Mouse (Mus musculus) midbrain, embryonic 12.5 days (tissue): ENCODE data around the gene H2-DMb1. TPM values are rescaled to one million over a fixed set of nuclear protein-coding genes. Genes with fewer than 3 reads are reported as not detected.
A peak's percentile ranks its signal among the peaks of the same experiment; 100 is the strongest.

Experiments used
- ATAC-seq: fragments of 200-750 bp; cut with Nextera tagmentation; 2 replicates; pipeline ENCODE4 v1.8.0; 2017; ENCODE audit warnings: low read depth, moderate TSS enrichment, moderate library complexity; ENCODE audit not compliant: low FRiP score
- H3K27ac ChIP-seq: fragments of 300-500 bp; sonication (generic); replicated peaks from 2 replicates; pipeline ENCODE4 v1.5.1; 2016; ENCODE audit warnings: mild to moderate bottlenecking
- H3K27me3 ChIP-seq: fragments of 300-500 bp; sonication (generic); 2 replicates; pipeline ENCODE4 v1.6.1; 2016; ENCODE audit warnings: mild to moderate bottlenecking
- H3K36me3 ChIP-seq: fragments of 300-500 bp; sonication (generic); 2 replicates; pipeline ENCODE4 v1.6.1; 2016
- H3K4me1 ChIP-seq: fragments of 300-500 bp; sonication (generic); 2 replicates; pipeline ENCODE4 v1.6.1; 2016
- H3K4me2 ChIP-seq: fragments of 300-500 bp; sonication (generic); replicated peaks from 2 replicates; pipeline ENCODE4 v1.6.1; 2016; ENCODE audit warnings: mild to moderate bottlenecking, moderate library complexity
- H3K4me3 ChIP-seq: fragments of 300-500 bp; sonication (generic); 2 replicates; pipeline ENCODE4 v1.5.1; 2016; ENCODE audit warnings: mild to moderate bottlenecking
- H3K9ac ChIP-seq: fragments of 300-500 bp; sonication (generic); replicated peaks from 2 replicates; pipeline ENCODE4 v1.6.1; 2016; ENCODE audit warnings: mild to moderate bottlenecking, moderate library complexity
- H3K9me3 ChIP-seq: fragments of 300-500 bp; sonication (generic); 2 replicates; pipeline ENCODE4 v1.6.1; 2016; ENCODE audit warnings: mild to moderate bottlenecking
- WGBS: fragments of 180-500 bp; shearing (Covaris S2); methylation state at CpG from one replicate; pipeline ENCODE4 v1.1.7; 2016; 5-methylcytosine and 5-hydroxymethylcytosine counted together
- polyA plus RNA-seq: library from polyadenylated mRNA; unstranded; fragments of >200 nt; fragmentation: Nextera tagmentation; extraction: Ambion mirVana; gene quantifications from 2 replicates; pipeline ENCODE4 v1.2.1, GENCODE M21; 2016

H2-DMb1 gene
- polyA plus RNA-seq, 1 experiment from 2014 or later = 0.73 TPM

DNA sequence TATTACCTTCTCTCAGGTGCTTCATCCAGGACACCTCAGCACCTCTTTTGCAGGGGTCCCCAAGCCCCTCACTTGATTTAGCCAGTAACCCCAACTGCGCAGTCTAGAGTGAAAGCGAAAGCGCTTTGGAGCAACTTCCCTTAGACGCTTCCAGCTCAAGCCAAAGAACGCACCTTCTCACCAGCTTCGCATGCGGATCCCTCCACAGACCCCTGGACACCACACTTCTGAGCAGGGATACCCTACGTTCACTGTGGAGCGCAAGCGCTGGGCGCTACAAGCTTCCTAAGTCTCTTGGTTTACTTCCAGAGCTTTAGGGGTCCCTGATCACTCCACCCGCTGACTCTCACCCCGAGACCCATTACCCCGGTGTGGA lies 34.0 kb downstream of the H2-DMb1 start:
- ATAC-seq = no peak
- Histone ChIP-seq H3K27ac (no peak overlapping the region), H3K4me1 (peaks cover 16% of the 10 kb centered on the region), H3K27me3 (peaks cover 82% of the 10 kb centered on the region), H3K9me3 (no peaks in the 10 kb centered on the region), H3K9ac (0 out of 2 replicates have a peak overlapping the region, but pooled peaks have one; percentile 25), H3K4me2 (peak overlapping the region; percentile 69), H3K36me3 (no peaks in the 10 kb centered on the region), H3K4me3 (peak overlapping the region; percentile 39)
- 3% methylated on average over 14 of the region's 14 CpGs for WGBS

DNA sequence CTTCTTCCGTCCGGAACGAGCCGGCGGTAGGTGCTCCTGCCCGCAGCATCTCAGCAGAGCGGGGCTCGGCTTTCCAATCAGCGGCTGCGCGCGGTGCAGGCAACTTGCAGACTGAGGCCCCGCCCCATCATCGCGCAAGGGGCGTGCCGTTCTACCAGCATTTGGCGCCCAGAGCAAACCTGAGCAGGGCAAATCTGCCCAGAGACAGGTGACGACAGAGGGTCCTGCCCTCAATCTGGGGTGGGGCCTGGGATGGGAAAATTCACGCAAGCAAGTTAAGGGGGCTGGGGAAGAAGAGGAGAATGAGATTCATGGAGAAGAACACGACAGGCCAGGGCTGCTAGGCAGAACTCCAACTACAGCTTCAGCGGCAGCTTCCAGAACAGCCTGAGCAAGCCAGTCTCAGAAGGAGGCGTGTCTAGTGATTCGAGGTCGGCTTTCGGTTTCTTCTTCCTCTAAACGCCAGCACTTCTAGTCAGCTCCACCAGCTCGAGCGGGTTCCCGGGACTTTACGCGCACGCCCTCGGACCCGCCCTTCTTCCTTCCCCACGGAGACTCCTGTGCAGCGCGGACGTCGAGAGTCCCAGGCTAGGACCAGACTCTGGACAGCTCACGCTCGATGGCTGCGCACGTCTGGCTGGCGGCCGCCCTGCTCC lies 34.5 kb downstream of the H2-DMb1 start, which contains the start of the genes Tap1 and Psmb9:
TSS of gene Tap1 (plus strand) at position 293 of the 656 bp plus-strand sequence.
TSS of gene Psmb9 (minus strand) at position 504 of the 656 bp plus-strand sequence.
- Histone ChIP-seq H3K4me2 (peak within 1 kb of the TSS; percentile 69), H3K4me3 (peak within 1 kb of the TSS; percentile 39), H3K36me3 (no peaks in the 10 kb centered on the region), H3K27me3 (peaks cover 88% of the 10 kb centered on the region), H3K9ac (peak within 1 kb of the TSS; percentile 25; the same call in 1 of the 2 replicates), H3K27ac (no peak within 1 kb of the TSS), H3K4me1 (peaks cover 16% of the 10 kb centered on the region), H3K9me3 (no peaks in the 10 kb centered on the region)
- WGBS = under 1% methylated on average over 46 of the region's 46 CpGs
- ATAC-seq = peak; percentile 90

DNA sequence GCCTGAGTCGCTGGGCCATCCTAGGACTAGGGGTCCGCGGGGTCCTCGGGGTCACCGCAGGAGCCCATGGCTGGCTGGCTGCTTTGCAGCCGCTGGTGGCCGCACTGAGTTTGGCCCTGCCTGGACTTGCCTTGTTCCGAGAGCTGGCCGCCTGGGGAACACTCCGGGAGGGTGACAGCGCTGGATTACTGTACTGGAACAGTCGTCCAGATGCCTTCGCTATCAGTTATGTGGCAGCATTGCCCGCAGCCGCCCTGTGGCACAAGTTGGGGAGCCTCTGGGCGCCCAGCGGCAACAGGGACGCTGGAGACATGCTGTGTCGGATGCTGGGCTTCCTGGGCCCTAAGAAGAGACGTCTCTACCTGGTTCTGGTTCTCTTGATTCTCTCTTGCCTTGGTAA lies 35.1 kb downstream of the H2-DMb1 start:
- Histone ChIP-seq H3K4me1 (peaks cover 16% of the 10 kb centered on the region), H3K9me3 (no peaks in the 10 kb centered on the region), H3K36me3 (no peaks in the 10 kb centered on the region), H3K27me3 (peaks cover 94% of the 10 kb centered on the region), H3K4me2 (peak overlapping the region; percentile 69), H3K9ac (peak overlapping the region; percentile 20; the same call in 1 of the 2 replicates), H3K27ac (no peak overlapping the region), H3K4me3 (peak overlapping the region; percentile 39)
- no peak for ATAC-seq
- 4% methylated on average over 20 of the region's 20 CpGs for WGBS

DNA sequence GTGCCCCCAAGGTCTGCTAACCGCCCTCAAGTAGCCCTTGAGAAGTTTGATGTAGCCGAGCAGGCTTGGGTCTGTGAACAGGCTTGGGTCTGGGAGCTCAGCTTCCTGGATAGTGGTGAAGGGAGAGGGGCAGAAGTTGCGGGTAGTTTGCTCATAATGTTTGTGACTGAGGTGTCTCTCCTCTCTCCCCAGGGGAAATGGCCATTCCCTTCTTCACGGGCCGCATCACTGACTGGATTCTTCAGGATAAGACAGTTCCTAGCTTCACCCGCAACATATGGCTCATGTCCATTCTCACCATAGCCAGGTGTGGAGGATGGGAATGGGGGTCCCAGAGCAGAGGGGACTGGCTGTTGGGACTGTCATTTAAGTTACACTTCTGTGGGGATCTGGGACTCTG lies 36.1 kb downstream of the H2-DMb1 start:
- Histone ChIP-seq H3K36me3 (no peaks in the 10 kb centered on the region), H3K9ac (no peak overlapping the region), H3K27me3 (peaks cover 96% of the 10 kb centered on the region), H3K27ac (no peak overlapping the region), H3K4me1 (peaks cover 16% of the 10 kb centered on the region), H3K4me2 (no peak overlapping the region), H3K9me3 (no peaks in the 10 kb centered on the region), H3K4me3 (no peak overlapping the region)
- no peak for ATAC-seq
- 69% methylated on average over 6 of the region's 6 CpGs for WGBS

DNA sequence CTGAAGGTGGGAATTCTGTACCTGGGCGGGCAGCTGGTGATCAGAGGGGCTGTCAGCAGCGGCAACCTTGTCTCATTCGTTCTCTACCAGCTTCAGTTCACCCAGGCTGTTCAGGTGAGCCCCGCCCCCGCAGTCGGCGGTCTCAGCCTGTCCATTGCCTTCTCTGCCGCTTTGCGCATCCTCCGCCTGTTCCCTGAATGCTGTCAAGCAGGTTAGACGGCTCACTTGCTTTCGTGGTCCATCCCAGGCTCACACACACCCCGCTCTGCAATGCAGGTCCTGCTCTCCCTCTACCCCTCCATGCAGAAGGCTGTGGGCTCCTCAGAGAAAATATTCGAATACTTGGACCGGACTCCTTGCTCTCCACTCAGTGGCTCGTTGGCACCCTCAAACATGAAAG lies 40.0 kb downstream of the H2-DMb1 start:
- H3K36me3 ChIP-seq = no peaks in the 10 kb centered on the region
- WGBS = 23% methylated on average over 16 of the region's 16 CpGs
- peaks cover 15% of the 10 kb centered on the region for H3K4me1 ChIP-seq
- peaks cover 97% of the 10 kb centered on the region for H3K27me3 ChIP-seq
- no peaks in the 10 kb centered on the region for H3K9me3 ChIP-seq
- H3K4me2 ChIP-seq = no peak overlapping the region
- H3K4me3 ChIP-seq = no peak overlapping the region
- no peak overlapping the region for H3K9ac ChIP-seq
- no peak overlapping the region for H3K27ac ChIP-seq
- ATAC-seq = no peak

DNA sequence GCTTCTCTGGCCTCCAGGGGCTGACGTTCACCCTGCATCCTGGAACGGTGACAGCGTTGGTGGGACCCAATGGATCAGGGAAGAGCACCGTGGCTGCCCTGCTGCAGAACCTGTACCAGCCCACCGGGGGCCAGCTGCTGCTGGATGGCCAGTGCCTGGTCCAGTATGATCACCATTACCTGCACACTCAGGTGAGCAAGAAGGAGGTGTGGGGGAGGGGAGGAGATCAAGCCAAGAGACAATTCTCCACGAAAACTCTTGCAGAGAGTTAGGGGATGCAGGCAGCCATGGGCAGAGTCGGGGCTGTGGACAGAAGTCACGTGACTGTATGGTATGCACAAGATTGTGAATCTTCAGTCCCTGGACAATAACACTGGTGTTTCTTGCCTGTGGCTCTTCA lies 40.6 kb downstream of the H2-DMb1 start:
- Histone ChIP-seq H3K36me3 (no peaks in the 10 kb centered on the region), H3K4me3 (no peak overlapping the region), H3K9me3 (no peaks in the 10 kb centered on the region), H3K27ac (no peak overlapping the region), H3K27me3 (peaks cover 97% of the 10 kb centered on the region), H3K4me1 (peaks cover 15% of the 10 kb centered on the region), H3K4me2 (no peak overlapping the region), H3K9ac (no peak overlapping the region)
- 60% methylated on average over 8 of the region's 8 CpGs for WGBS
- no peak for ATAC-seq

DNA sequence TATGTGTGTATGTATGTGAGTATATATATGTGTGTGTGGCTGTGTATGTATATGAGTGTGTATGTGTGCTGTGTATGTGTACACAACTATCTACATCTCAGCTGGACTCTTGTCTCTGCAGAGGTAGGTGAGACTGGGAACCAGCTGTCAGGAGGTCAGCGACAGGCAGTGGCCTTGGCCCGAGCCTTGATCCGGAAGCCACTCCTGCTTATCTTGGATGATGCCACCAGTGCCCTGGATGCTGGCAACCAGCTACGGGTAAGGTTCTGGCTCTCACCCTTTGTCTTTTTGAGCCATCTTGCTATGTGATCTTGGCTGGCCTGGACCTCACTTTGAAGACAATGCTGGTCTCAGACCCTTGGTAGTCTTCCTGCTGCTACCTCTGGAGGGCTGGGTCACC lies 41.9 kb downstream of the H2-DMb1 start:
- Histone ChIP-seq H3K36me3 (no peaks in the 10 kb centered on the region), H3K4me3 (no peak overlapping the region), H3K27ac (no peak overlapping the region), H3K4me1 (peaks cover 15% of the 10 kb centered on the region), H3K4me2 (no peak overlapping the region), H3K9ac (no peak overlapping the region), H3K9me3 (no peaks in the 10 kb centered on the region), H3K27me3 (peaks cover 97% of the 10 kb centered on the region)
- ATAC-seq = no peak
- WGBS = 78% methylated on average over 4 of the region's 4 CpGs

DNA sequence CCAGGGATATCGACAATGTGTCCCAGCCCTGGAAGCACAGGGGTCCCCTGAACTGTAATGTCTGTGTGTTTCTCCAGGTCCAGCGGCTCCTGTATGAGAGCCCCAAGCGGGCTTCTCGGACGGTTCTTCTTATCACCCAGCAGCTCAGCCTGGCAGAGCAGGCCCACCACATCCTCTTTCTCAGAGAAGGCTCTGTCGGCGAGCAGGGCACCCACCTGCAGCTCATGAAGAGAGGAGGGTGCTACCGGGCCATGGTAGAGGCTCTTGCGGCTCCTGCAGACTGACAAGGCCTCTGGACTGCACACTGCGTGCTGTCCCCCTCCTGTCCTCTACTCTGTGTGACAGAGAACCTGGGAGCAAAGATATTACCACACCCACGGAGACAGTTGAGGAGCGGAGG lies 43.6 kb downstream of the H2-DMb1 start:
- Histone ChIP-seq H3K27me3 (peaks cover 98% of the 10 kb centered on the region), H3K4me3 (no peak overlapping the region), H3K9ac (no peak overlapping the region), H3K9me3 (no peaks in the 10 kb centered on the region), H3K4me1 (peaks cover 15% of the 10 kb centered on the region), H3K36me3 (no peaks in the 10 kb centered on the region), H3K27ac (no peak overlapping the region), H3K4me2 (no peak overlapping the region)
- no peak for ATAC-seq
- WGBS = 29% methylated on average over 12 of the region's 12 CpGs

DNA sequence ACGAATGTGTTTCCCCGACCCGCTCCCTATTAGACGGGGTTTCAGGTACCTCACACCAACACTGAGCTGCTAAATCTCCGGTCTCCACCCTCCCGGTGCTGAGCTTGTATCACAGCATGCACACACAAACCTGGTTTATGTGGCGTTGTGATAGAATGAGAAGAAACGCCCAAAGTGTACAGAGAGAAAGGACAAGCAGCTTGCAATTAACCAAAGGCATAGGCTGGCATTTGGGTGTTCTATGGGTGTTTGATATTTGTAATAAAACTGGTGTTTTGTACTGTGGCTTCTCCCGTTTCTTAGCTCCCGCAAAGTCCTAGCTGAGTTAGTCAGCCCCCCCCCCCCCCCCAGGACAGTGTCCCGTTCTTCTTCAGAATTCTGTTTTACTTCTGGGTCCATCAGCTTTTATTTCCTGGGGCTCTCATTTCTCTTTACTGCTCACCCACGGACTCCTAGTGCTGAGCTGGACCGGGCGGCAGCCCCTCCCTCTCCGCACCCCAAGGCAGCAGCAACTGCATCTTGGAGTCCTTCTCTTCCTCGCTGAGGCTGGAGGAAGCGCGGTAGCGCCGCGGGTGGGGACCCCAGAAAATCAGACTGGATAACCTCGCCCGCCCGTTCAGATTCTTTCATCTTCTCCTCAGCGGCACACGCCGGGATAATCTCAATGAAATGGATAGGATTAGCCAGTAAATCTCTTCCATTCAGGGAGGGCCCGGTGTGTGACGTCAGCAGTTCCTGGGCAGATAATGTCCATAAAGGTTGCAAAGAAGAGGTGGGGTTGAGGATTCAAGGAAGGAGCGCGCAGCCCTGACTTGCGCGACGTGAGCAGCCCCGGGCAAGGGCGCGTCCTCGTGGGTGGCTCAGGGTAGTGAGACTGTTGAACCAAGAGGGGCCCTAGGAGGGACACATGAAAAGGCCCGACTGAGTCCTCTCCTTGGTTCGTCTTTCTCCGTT lies 44.3 kb downstream of the H2-DMb1 start, which contains the start of gene Psmb8:
TSS of gene Psmb8 (plus strand) at position 781 of the 954 bp plus-strand sequence.
- WGBS = 3% methylated on average over 41 of the region's 41 CpGs
- H3K36me3 ChIP-seq = no peaks in the 10 kb centered on the region
- ATAC-seq = peak; percentile 76
- peaks cover 95% of the 10 kb centered on the region for H3K27me3 ChIP-seq
- H3K9me3 ChIP-seq = no peaks in the 10 kb centered on the region
- no peak within 1 kb of the TSS; the same call in 1 of the 2 replicates for H3K9ac ChIP-seq
- peak within 1 kb of the TSS; percentile 58 for H3K4me2 ChIP-seq
- H3K4me1 ChIP-seq = peaks cover 15% of the 10 kb centered on the region
- no peak within 1 kb of the TSS for H3K27ac ChIP-seq
- H3K4me3 ChIP-seq = peak within 1 kb of the TSS; percentile 36

DNA sequence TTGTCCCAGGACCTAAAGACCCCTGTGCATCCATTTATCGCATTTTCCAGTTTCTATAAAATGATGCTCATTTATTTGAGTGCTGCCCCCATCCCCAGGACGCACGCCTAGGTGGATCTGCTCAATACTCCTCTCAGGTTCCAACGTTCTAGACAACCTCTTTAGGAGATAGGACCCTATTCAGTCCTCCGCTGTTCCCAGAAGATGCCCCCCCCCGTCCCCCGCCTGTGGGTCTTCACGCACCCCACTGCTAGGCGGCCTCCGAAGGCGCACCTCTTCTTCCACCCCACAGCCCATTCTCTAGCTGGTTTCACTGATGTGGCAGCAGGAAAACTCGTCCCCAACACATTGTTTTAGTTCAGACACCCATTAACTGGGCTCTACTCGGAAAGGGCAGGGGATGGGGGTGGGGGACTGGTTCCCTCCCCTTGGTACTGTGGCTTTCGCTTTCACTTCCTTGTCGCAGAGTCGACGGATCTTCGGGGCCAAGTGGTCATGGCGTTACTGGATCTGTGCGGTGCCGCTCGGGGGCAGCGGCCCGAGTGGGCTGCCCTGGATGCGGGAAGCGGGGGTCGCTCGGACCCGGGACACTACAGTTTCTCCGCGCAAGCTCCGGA lies 45.1 kb downstream of the H2-DMb1 start:
- H3K27ac ChIP-seq = no peak overlapping the region
- ATAC-seq = 0 out of 2 replicates have a peak, but pooled peaks have one; percentile 27
- 2% methylated on average over 32 of the region's 32 CpGs for WGBS
- peaks cover 92% of the 10 kb centered on the region for H3K27me3 ChIP-seq
- no peak overlapping the region for H3K9ac ChIP-seq
- H3K9me3 ChIP-seq = no peaks in the 10 kb centered on the region
- peak overlapping the region; percentile 36 for H3K4me3 ChIP-seq
- H3K4me1 ChIP-seq = peaks cover 15% of the 10 kb centered on the region
- H3K36me3 ChIP-seq = no peaks in the 10 kb centered on the region
- H3K4me2 ChIP-seq = peak overlapping the region; percentile 58

DNA sequence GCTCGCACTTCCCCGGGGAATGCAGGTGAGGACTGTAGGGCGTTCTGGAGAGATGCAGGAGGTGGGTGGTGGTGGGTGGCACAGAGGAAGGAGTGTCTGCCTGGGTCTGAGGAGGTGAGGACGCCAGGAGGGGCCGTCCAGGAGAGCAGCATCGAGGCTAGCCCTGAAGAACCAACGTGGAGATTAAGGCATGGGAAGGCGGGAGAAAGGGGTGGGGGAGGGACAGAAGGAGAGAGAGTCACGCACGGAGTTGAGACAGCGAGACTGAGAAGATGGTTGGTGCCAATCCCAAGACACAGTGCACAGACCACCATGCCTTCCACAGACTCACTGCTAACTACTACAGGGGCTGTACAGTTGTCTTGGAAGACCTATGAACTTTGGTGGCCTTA lies 45.6 kb downstream of the H2-DMb1 start:
- Histone ChIP-seq H3K27ac (no peak overlapping the region), H3K36me3 (no peaks in the 10 kb centered on the region), H3K4me1 (peaks cover 15% of the 10 kb centered on the region), H3K9ac (no peak overlapping the region), H3K9me3 (no peaks in the 10 kb centered on the region), H3K4me3 (peak overlapping the region; percentile 36), H3K27me3 (peaks cover 92% of the 10 kb centered on the region), H3K4me2 (peak overlapping the region; percentile 58)
- WGBS = 9% methylated on average over 11 of the region's 11 CpGs
- no peak for ATAC-seq
